Mouse (Mus musculus) intestine, embryonic 16.5 days (tissue): ENCODE results near the gene Ltf. TPM values are rescaled to one million over a fixed set of nuclear protein-coding genes. Genes with fewer than 3 reads are reported as not detected.
A peak's percentile ranks its signal among the peaks of the same experiment; 100 is the strongest.

Experiments
- ATAC-seq: fragments of 200-750 bp; cut with Nextera tagmentation; 2 replicates; pipeline ENCODE4 v1.8.0; 2017; ENCODE audit warnings: moderate TSS enrichment, moderate library complexity
- H3K27ac ChIP-seq: fragments of 300-500 bp; sonication (generic); 2 replicates; pipeline ENCODE4 v1.5.1; 2014; ENCODE audit warnings: mild to moderate bottlenecking, low read length
- H3K27me3 ChIP-seq: fragments of 300-500 bp; sonication (generic); replicated peaks from 2 replicates; pipeline ENCODE4 v1.6.1; 2014; ENCODE audit warnings: low read length, control low read depth, mixed read lengths; ENCODE audit not compliant: control insufficient read depth, insufficient read depth
- H3K36me3 ChIP-seq: fragments of 300-500 bp; sonication (generic); 2 replicates; pipeline ENCODE4 v1.6.1; 2014; ENCODE audit warnings: low read length, control low read depth; ENCODE audit not compliant: control insufficient read depth, insufficient read depth
- H3K4me1 ChIP-seq: fragments of 300-500 bp; sonication (generic); 2 replicates; pipeline ENCODE4 v1.6.1; 2014; ENCODE audit warnings: low read length, control low read depth, mixed read lengths; ENCODE audit not compliant: control insufficient read depth, insufficient read depth
- H3K4me2 ChIP-seq: fragments of 300-500 bp; sonication (generic); 2 replicates; pipeline ENCODE4 v1.6.1; 2014; ENCODE audit warnings: low read depth, low read length, control low read depth
- H3K4me3 ChIP-seq: fragments of 300-500 bp; sonication (generic); 2 replicates; pipeline ENCODE4 v1.5.1; 2014; ENCODE audit warnings: mild to moderate bottlenecking, low read length
- H3K9ac ChIP-seq: fragments of 300-500 bp; sonication (generic); 2 replicates; pipeline ENCODE4 v1.6.1; 2014; ENCODE audit warnings: low read depth, low read length
- H3K9me3 ChIP-seq: fragments of 300-500 bp; sonication (generic); 2 replicates; pipeline ENCODE4 v1.6.1; 2016; ENCODE audit warnings: low read length, control low read depth; ENCODE audit not compliant: control insufficient read depth
- WGBS: fragments of 180-500 bp; shearing (Covaris S2); extraction: QIAGEN DNeasy Blood & Tissue Kit; methylation state at CpG from one replicate; pipeline ENCODE4 v1.1.7; 2014; 5-methylcytosine and 5-hydroxymethylcytosine counted together
- polyA plus RNA-seq: library from polyadenylated mRNA; unstranded; fragments of >200 nt; fragmentation: Nextera tagmentation; extraction: Ambion mirVana; gene quantifications from 2 replicates; pipeline ENCODE4 v1.2.1, GENCODE M21; 2015

Gene Ltf
- polyA plus RNA-seq, 1 experiment from 2014 or later: 3.2 TPM

DNA sequence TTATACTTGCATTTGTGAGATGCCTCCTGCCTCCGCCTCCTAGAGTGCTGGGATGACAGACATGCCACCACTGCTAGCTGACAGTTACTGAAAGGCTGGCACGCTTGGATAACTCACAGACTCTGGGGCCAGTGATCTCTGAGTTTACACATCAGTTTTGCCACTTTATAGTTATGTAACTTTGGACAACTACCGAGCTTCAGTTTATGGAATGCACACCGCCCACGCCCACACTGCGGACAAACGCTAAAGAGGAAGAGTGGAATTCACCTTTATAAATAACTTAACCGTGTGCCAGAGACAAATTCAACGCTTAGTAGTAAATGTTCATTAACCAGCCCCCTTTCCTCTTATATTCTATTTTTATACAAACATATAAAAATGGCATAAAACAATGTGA lies 35.9 kb downstream of the Ltf start:
- Histone ChIP-seq H3K4me1 (peaks cover 12% of the 10 kb centered on the region; the same call in 1 of the 2 replicates), H3K27me3 (no peaks in the 10 kb centered on the region), H3K9ac (no peak overlapping the region), H3K36me3 (no peaks in the 10 kb centered on the region), H3K4me3 (no peak overlapping the region), H3K4me2 (no peak overlapping the region), H3K9me3 (no peaks in the 10 kb centered on the region), H3K27ac (no peak overlapping the region)
- 70% methylated on average over 9 of the region's 9 CpGs for WGBS
- ATAC-seq: no peak

DNA sequence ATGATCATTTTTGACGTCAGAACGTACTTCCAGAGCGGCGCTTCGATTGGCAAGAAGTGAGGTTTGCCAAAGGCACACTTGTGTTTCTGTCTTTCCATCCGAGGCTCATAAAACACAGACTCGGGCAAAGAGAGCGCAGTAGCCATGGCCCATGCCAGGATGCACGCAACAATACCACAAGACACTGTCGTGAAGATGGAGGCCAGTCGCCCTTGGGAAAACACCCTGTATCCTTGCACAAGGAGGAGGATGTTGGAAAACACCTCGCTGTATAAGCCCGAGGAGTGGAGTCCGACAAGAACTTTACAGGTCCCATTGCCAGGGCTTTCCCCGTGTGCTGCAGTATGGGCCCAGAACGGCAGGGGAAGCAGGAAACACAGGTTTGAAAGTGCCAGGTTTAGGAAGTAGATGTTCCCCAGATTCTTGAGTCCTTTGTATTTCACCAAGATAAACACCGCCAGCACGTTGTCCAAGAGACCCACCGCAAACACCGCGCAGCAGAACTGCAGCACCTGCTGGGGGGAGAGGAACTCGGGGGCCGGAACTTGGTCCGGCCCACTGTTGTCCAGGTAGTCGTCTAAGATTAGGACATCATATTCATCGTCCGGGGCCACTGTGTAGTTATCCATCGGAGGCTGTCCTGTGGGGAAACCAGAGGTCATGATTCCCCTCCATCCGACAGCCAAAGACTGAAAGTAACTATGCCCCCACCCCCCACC lies 36.9 kb downstream of the Ltf start:
- Histone ChIP-seq H3K4me3 (peak overlapping the region; percentile 51), H3K27ac (no peak overlapping the region), H3K9me3 (no peaks in the 10 kb centered on the region), H3K9ac (peak overlapping the region; percentile 65), H3K4me2 (peak overlapping the region; percentile 75), H3K36me3 (no peaks in the 10 kb centered on the region), H3K4me1 (peaks cover 12% of the 10 kb centered on the region; the same call in 1 of the 2 replicates), H3K27me3 (no peaks in the 10 kb centered on the region)
- peak; percentile 34 for ATAC-seq
- 47% methylated on average over 29 of the region's 29 CpGs for WGBS

DNA sequence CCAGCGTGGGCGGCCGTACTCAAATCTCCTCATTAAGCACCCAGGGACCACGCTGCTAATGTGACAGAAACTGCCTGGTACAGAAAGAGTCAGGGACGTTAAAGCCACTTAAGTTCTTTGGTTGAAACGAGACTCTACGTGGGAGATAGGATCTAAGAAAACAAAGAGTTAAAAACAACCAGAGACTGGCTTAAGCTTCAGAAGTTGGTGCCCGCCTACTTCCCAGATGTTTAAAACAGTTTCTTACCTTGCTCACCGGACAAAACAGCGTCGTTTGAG lies 37.4 kb downstream of the Ltf start:
- peak overlapping the region; percentile 75 for H3K4me2 ChIP-seq
- no peaks in the 10 kb centered on the region for H3K27me3 ChIP-seq
- peak overlapping the region; percentile 51 for H3K4me3 ChIP-seq
- 0 out of 2 replicates have a peak overlapping the region, but pooled peaks have one; percentile 9 for H3K27ac ChIP-seq
- H3K9me3 ChIP-seq: no peaks in the 10 kb centered on the region
- peak overlapping the region; percentile 65 for H3K9ac ChIP-seq
- no peaks in the 10 kb centered on the region for H3K36me3 ChIP-seq
- 10% methylated on average over 11 of the region's 11 CpGs for WGBS
- ATAC-seq: no peak
- H3K4me1 ChIP-seq: peaks cover 12% of the 10 kb centered on the region; the same call in 1 of the 2 replicates

DNA sequence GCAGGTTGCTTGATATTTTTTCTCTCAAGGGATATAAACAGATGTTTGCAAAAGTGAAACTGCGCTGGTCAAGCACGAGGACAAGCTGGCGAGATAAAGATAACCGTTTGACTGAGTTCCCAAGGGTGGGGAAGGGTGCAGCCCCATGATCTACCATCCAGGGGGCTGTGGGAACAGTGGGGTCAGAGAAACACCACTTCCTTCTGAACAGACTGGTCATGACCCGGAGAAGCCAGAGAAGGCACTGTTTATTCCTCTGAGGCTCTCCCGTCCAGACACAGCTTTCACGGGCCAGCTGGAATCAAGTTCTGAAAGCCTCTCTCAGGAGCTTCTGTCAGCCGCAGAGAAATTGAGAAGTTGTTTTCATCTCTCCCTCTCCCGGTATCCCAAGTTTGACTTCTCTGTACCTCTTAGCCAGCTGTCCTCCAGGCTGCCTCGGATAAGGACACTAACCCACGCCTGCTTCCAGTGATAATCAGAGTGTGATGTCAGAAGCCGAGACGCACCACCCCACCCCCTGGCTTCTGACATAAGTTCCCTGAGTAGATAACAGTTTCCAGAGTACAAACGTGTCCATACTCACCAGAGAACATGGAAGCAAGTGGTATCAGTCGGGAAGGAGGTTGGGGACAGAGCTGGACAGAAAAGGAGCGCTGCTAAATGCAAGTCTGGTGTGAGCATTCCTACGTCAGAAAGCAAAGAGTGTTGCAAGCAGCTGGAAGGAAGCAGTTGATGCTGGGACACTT lies 37.9 kb downstream of the Ltf start, which contains the start of gene Ccrl2:
TSS of gene Ccrl2 (minus strand) at position 722 of the 746 bp plus-strand sequence.
- Histone ChIP-seq H3K27ac (peak within 1 kb of the TSS; percentile 9; the same call in 1 of the 2 replicates), H3K4me1 (peaks cover 12% of the 10 kb centered on the region; the same call in 1 of the 2 replicates), H3K27me3 (no peaks in the 10 kb centered on the region), H3K4me3 (peak within 1 kb of the TSS; percentile 51), H3K9ac (peak within 1 kb of the TSS; percentile 65), H3K4me2 (peak within 1 kb of the TSS; percentile 75), H3K9me3 (no peaks in the 10 kb centered on the region), H3K36me3 (no peaks in the 10 kb centered on the region)
- peak; percentile 85 for ATAC-seq
- WGBS: 12% methylated on average over 17 of the region's 17 CpGs

DNA sequence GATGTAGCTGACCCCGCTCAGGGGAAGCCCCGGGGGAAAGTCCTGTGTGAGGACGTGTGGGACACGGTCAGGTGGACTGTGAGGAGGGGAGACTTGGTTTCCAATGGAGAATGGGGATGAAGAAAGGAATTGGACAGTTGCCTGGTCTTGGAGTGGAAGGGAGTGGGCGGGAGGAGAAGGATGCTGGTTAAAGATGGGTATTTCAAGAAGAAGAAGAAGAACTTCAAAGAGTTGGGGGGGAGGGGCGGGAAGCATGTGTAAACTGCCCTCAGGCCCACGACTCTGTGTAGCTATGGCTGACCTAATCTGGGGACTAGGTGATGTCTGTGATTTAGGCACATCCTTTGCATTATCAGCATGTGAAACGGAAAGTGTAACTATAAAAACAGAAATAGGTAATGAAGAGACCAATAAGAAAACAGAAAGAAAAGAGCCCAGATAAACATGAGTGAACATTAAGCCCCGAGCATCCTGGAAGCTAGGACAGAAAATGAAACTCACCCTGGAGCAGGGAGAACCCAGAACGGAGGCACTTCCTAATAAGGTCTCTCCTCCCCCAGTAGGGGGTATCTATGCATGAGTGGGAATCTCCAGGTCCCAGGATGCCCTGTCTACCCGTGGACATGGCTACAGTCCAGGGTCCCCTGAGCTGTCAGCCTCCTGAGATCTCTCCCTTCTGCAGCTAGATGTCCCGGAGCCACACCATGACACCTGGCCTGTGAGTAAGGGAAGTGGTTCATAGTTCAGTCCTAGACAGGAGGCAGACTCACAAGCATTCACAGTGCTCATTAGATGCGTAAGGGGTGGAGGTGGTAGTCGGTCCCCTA lies 38.7 kb downstream of the Ltf start:
- Histone ChIP-seq H3K27ac (no peak overlapping the region), H3K27me3 (no peaks in the 10 kb centered on the region), H3K4me1 (peaks cover 12% of the 10 kb centered on the region; the same call in 1 of the 2 replicates), H3K9me3 (no peaks in the 10 kb centered on the region), H3K36me3 (no peaks in the 10 kb centered on the region), H3K4me2 (peak overlapping the region; percentile 75), H3K9ac (peak overlapping the region; percentile 65; the same call in 1 of the 2 replicates), H3K4me3 (peak overlapping the region; percentile 51)
- ATAC-seq: no peak; the same call in 1 of the 2 replicates
- 56% methylated on average over 14 of the region's 14 CpGs for WGBS

DNA sequence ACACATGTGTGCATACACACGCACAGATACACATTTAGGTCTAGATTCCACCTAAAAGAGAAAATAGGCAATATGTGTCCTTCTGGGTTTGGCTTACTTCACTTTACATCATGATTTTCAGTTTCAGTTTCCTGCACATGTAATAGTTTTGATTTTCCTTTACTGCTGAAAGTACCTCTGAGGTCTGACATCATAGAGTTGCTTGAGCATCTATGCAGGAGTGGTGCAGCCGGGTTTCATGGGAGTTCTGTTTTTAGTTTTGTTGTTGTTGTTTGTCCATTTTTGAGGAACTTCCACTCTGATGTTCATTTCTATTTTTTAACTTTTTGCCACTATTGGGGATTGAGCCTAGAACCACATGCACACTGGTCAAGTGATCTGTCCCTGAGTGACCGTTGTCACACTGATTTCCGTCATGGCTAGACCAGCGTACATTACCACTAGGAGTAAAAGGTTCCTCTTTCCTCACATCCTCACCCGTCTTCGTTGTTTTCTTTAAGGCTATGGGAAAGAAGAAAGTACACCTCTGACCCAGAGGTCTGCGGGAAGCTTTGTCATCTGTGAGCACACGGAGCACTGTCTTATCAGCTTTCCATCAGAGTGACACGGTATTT lies 40.0 kb downstream of the Ltf start:
- no peak overlapping the region for H3K27ac ChIP-seq
- H3K9ac ChIP-seq: no peak overlapping the region
- H3K9me3 ChIP-seq: no peaks in the 10 kb centered on the region
- no peaks in the 10 kb centered on the region for H3K36me3 ChIP-seq
- 64% methylated on average over 10 of the region's 10 CpGs for WGBS
- no peaks in the 10 kb centered on the region for H3K27me3 ChIP-seq
- H3K4me2 ChIP-seq: no peak overlapping the region
- H3K4me3 ChIP-seq: no peak overlapping the region
- ATAC-seq: no peak
- H3K4me1 ChIP-seq: peaks cover 12% of the 10 kb centered on the region; the same call in 1 of the 2 replicates

DNA sequence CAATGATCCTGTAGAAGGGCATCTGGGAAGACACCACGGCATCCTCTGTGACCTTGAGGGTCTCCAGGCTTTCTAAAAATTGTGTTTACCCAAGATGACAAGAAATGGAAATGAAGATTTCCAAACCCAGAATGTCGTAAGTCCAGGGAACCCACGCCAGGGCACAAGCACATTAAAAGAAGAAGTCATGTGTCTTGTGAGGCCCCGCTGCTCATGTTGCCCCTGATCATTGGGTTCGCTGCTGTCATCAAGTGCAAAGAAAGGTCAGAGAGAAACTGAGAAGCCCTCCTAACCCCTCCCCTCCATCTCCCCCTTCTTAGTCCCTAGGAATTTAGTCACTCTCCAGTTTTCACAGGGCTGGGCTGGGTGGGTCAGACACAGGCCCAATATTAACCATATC lies 43.8 kb downstream of the Ltf start:
- Histone ChIP-seq H3K27me3 (no peaks in the 10 kb centered on the region), H3K9ac (no peak overlapping the region), H3K9me3 (no peaks in the 10 kb centered on the region), H3K4me1 (no peaks in the 10 kb centered on the region), H3K4me2 (no peak overlapping the region), H3K36me3 (no peaks in the 10 kb centered on the region), H3K4me3 (no peak overlapping the region), H3K27ac (no peak overlapping the region)
- 69% methylated on average over 5 of the region's 5 CpGs for WGBS
- ATAC-seq: no peak

DNA sequence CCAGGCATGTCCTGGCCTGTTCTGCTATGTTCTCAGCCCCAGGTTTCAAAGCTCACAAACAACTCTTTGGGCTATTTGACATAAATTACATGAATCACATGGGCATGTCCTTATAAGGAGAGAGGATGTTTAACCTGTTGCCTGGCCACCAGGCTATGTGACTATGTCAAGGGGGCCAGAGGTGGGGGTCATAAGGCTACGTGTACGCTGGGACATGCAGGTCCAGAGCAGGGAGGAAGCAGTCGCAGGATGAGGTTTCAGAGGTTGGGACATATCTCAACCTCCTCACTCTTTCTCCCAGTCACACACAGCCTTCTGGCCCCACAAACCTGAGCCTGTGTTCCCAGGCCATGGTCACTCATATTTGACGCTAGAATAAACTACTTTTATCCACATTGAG lies 48.0 kb downstream of the Ltf start:
- H3K27ac ChIP-seq: no peak overlapping the region
- H3K4me2 ChIP-seq: no peak overlapping the region
- no peaks in the 10 kb centered on the region for H3K36me3 ChIP-seq
- no peak overlapping the region for H3K4me3 ChIP-seq
- ATAC-seq: no peak
- no peaks in the 10 kb centered on the region for H3K9me3 ChIP-seq
- H3K9ac ChIP-seq: no peak overlapping the region
- no peaks in the 10 kb centered on the region for H3K4me1 ChIP-seq
- no peaks in the 10 kb centered on the region for H3K27me3 ChIP-seq
- WGBS: 61% methylated on average over 4 of the region's 4 CpGs
